Mouse (Mus musculus) forebrain, postnatal 0 days (tissue): ENCODE measurements at regions not wholly inside any gene's neighbourhood (a gene's known extent, or its start where the extent isn't known, plus 50 kb on each side); places are given as distances from the start of the nearest gene placed in this dataset.

ENCODE experiments used
- ATAC-seq: fragments of 200-750 bp; cut with Nextera tagmentation; 2 replicates; pipeline ENCODE4 v1.8.0; 2017; ENCODE audit warnings: mild to moderate bottlenecking, moderate library complexity
- DNase-seq: peaks from one replicate; pipeline ENCODE4 v3.0.0-alpha.2; 2015
- H3K27ac ChIP-seq: fragments of 300-500 bp; sonication (generic); 2 replicates; pipeline ENCODE4 v1.5.1; 2014; ENCODE audit warnings: low read depth, mild to moderate bottlenecking, antibody characterized with exemption, low read length, moderate library complexity, mixed read lengths
- H3K27me3 ChIP-seq: fragments of 300-500 bp; sonication (generic); 2 replicates; pipeline ENCODE4 v1.6.1; 2014; ENCODE audit warnings: mild to moderate bottlenecking, low read length, mixed read lengths; ENCODE audit not compliant: insufficient read depth
- H3K36me3 ChIP-seq: fragments of 300-500 bp; sonication (generic); 2 replicates; pipeline ENCODE4 v1.6.1; 2014; ENCODE audit warnings: mild to moderate bottlenecking, moderate library complexity; ENCODE audit not compliant: insufficient read depth
- H3K4me1 ChIP-seq: fragments of 300-500 bp; sonication (generic); 2 replicates; pipeline ENCODE4 v1.6.1; 2014; ENCODE audit warnings: antibody characterized with exemption; ENCODE audit not compliant: insufficient read depth
- H3K4me2 ChIP-seq: fragments of 300-500 bp; sonication (generic); 2 replicates; pipeline ENCODE4 v1.6.1; 2014; ENCODE audit warnings: low read depth, mild to moderate bottlenecking, moderate library complexity
- H3K4me3 ChIP-seq: fragments of 300-500 bp; sonication (generic); 2 replicates; pipeline ENCODE4 v1.5.1; 2014; ENCODE audit warnings: low read depth, low read length, mixed read lengths
- H3K9ac ChIP-seq: fragments of 300-500 bp; sonication (generic); 2 replicates; pipeline ENCODE4 v1.6.1; 2014; ENCODE audit warnings: mild to moderate bottlenecking
- H3K9me3 ChIP-seq: fragments of 300-500 bp; sonication (generic); 2 replicates; pipeline ENCODE4 v1.6.1; 2016; ENCODE audit warnings: low read length
- CTCF ChIP-seq: sonication (generic); IDR thresholded peaks from 2 replicates; pipeline ENCODE4 v1.5.1; 2016; ENCODE audit warnings: antibody characterized with exemption, control low read depth, low read depth
- WGBS: fragments of 180-500 bp; shearing (Covaris S2); extraction: QIAGEN DNeasy Blood & Tissue Kit; methylation state at CpG from one replicate; pipeline ENCODE4 v1.1.7; 2014; 5-methylcytosine and 5-hydroxymethylcytosine counted together

DNA sequence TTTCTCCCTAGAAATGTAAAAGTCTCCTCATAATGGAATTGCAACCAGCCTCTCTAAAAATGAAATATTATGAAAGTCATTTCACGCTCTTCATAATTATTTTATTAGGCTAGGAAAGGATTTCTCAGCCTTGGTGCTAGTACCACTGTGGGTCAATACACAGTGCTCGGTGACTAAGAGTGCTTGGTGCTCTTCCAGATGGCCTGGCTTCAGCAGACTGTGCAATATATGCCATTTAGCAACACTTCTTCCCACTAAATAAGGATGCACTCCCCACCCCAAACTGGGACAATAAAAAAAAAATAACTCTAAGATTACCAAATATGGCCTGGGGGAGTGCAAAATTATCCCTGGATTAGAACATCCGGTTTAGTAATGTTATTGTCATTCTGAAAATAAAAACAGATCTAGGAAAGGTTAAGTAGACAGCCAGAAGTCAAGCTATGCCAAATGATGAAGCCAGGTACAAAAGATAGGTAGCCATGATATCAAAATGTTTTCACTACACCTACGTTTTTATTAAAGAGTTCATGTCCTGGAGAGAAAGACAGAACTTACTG lies 2333.4 kb upstream of the Gm7489 start:
- Histone ChIP-seq H3K9ac (no peak overlapping the region), H3K27me3 (no peaks in the 10 kb centered on the region), H3K36me3 (no peaks in the 10 kb centered on the region), H3K4me3 (no peak overlapping the region), H3K9me3 (no peaks in the 10 kb centered on the region), H3K27ac (no peak overlapping the region), H3K4me2 (no peak overlapping the region), H3K4me1 (no peaks in the 10 kb centered on the region)
- no peak for ATAC-seq
- TF ChIP-seq CTCF: no peak
- WGBS: 87% methylated on average over 4 of the region's 4 CpGs
- DNase-seq: no peak

DNA sequence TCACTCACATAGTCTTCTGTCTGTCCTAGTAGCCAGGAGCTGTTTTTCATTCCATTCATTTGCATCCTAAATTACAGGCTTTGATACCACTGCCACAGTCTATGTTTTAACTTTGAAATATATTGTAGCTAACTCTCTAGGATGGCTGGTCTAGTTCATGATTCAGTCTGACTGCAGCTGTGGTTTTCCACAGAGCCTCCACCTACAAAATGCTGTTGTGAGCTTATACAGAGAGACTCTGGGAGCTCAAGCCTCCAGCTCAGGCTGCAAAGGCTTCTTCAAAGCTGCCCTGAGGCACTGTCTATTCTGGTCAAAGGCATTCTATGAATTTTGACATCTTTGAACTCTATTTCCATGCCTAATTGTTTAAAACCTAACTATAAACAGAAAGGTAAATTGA lies 2326.5 kb upstream of the Gm7489 start:
- H3K4me1 ChIP-seq: no peaks in the 10 kb centered on the region
- TF ChIP-seq CTCF: no peak
- no peaks in the 10 kb centered on the region for H3K27me3 ChIP-seq
- no peak for ATAC-seq
- DNase-seq: no peak
- H3K4me3 ChIP-seq: no peak overlapping the region
- H3K9me3 ChIP-seq: no peaks in the 10 kb centered on the region
- no peaks in the 10 kb centered on the region for H3K36me3 ChIP-seq
- H3K4me2 ChIP-seq: no peak overlapping the region
- H3K9ac ChIP-seq: no peak overlapping the region
- H3K27ac ChIP-seq: no peak overlapping the region

DNA sequence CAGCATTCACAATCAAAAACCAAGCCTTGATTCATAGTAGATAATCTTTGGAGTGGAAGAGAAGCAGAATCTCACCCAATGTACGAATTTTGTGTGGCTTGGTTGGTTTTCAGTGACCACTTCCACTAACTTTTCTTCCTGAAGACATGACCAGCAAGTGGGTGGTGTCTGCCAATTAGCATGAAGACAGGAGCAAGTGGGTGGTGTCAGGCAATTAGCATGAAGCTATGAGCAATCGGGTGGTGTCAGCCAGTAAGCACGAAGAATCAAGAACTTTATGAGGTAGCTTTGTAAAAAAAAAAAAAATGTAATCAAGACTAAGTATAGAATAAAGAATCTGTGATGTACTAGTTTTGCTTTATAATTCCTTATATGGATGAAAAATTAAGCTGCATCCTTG lies 2319.2 kb upstream of the Gm7489 start:
- WGBS: 64% methylated on average over 3 of the region's 3 CpGs
- TF ChIP-seq CTCF: no peak
- Histone ChIP-seq H3K4me3 (no peak overlapping the region), H3K4me2 (no peak overlapping the region), H3K27me3 (no peaks in the 10 kb centered on the region), H3K36me3 (no peaks in the 10 kb centered on the region), H3K27ac (no peak overlapping the region), H3K9ac (no peak overlapping the region), H3K9me3 (no peaks in the 10 kb centered on the region), H3K4me1 (no peaks in the 10 kb centered on the region)
- no peak for DNase-seq
- ATAC-seq: no peak

DNA sequence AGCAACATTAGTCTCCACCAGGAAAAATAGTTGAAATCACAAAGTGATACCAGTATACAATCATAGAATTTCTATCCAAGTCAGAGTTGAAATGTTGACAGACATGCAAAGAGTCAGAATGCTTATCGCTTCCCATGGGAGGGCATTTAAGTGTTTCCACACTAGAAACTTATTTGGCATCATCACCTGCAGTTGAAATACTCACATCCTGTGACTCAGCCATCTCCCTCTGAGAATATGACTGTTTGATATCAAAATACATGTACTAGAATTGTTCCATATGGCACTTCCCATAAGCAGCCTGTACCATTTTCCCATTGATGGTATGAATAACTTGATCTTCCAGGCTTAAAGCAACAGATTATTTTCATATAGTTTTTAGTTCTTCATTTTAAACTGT lies 2314.1 kb upstream of the Gm7489 start:
- 90% methylated on average over 1 of the region's 1 CpGs for WGBS
- Histone ChIP-seq H3K4me2 (no peak overlapping the region), H3K27ac (no peak overlapping the region), H3K27me3 (no peaks in the 10 kb centered on the region), H3K9me3 (no peaks in the 10 kb centered on the region), H3K36me3 (no peaks in the 10 kb centered on the region), H3K9ac (no peak overlapping the region), H3K4me3 (no peak overlapping the region), H3K4me1 (no peaks in the 10 kb centered on the region)
- TF ChIP-seq CTCF: no peak
- no peak for ATAC-seq
- DNase-seq: no peak

DNA sequence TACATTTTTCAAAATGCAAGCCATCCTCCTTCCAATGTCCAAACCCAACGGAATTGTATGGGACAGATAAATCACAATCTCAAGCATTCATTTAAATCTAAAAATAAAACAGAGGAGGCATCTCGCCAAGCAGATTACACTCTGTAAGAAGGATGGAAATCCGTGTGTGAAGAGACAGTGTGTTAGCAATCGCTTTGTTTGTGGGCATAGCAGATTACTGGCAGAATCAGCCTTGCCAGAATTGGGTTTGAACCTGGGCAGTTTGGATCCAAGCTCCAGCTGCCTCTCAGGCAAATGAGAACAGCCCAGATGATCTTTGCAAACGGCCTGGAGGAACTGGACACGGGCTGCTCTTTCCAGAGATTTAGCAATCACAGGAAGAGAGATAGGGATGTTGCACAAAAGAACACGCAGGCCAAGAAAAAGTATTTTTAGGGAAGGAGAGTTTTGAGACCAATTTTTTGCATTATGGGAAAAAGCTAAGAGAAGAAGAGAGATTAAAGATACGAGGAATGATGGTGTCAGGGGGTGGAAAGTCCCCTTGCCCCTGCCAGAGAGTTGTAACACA lies 2310.1 kb upstream of the Gm7489 start:
- 76% methylated on average over 8 of the region's 8 CpGs for WGBS

DNA sequence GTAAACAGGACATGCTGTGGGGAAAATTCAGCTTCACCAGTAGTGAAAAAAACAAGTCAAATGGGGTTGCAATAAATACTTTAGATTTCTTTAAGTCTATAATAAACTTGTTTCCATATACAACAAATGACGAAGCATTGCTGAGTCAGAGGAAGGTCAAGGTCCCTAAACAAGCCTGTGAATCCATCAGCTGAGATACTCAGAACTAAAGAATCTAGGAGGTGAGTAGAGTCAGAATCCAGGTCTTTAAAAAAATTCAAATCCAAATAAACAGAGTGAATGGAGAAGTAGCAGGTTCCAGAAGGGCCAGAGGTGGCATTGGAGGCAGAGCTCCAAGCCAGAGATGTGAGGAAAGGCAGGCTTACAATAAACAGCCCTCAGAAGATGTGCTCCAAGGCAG lies 2301.1 kb upstream of the Gm7489 start:
- Histone ChIP-seq H3K4me2 (no peak overlapping the region), H3K9ac (no peak overlapping the region), H3K27ac (no peak overlapping the region), H3K27me3 (no peaks in the 10 kb centered on the region), H3K4me3 (no peak overlapping the region), H3K9me3 (no peaks in the 10 kb centered on the region), H3K36me3 (no peaks in the 10 kb centered on the region), H3K4me1 (no peaks in the 10 kb centered on the region)
- no peak for DNase-seq
- TF ChIP-seq CTCF: no peak
- ATAC-seq: no peak
- WGBS: 77% methylated on average over 1 of the region's 1 CpGs

More for the DNA sequence above, 2310.1 kb upstream of the Gm7489 start:
- Histone ChIP-seq H3K27ac (no peak overlapping the region), H3K9me3 (no peaks in the 10 kb centered on the region), H3K4me1 (no peaks in the 10 kb centered on the region), H3K4me3 (no peak overlapping the region), H3K36me3 (no peaks in the 10 kb centered on the region), H3K9ac (no peak overlapping the region), H3K4me2 (no peak overlapping the region), H3K27me3 (no peaks in the 10 kb centered on the region)
- ATAC-seq (no peak), DNase-seq (no peak)
- no peak for TF ChIP-seq CTCF

DNA sequence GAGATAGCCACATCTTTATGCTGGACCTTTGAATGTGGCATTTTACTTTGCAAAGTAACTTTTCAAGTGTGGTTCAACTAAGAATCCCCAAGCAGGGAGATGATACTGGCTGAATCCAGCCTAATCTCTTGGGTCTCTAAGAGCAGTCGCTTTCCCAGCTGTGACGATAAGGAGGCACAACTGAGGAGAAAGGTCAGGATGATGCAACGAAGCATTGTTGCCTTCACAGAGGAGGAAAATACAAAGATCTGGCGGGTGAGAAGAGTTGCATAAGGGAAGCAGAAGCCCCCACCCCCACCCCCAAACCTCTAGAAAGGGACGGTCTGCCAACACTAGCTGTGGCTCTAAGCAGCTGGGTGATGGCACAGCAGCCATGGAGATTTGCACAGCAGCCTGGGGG lies 2298.6 kb upstream of the Gm7489 start:
- Histone ChIP-seq H3K36me3 (no peaks in the 10 kb centered on the region), H3K4me1 (no peaks in the 10 kb centered on the region), H3K4me3 (no peak overlapping the region), H3K9ac (no peak overlapping the region), H3K4me2 (no peak overlapping the region), H3K27me3 (no peaks in the 10 kb centered on the region), H3K9me3 (no peaks in the 10 kb centered on the region), H3K27ac (no peak overlapping the region)
- WGBS: 76% methylated on average over 5 of the region's 5 CpGs
- TF ChIP-seq CTCF: no peak
- no peak for DNase-seq
- ATAC-seq: no peak
